Mouse (Mus musculus): ENCODE results near the gene Klc1.

- TF ChIP-seq FLI1 (IDR thresholded peaks at IDR 0.05; ENCODE audit: low read length) (no peak), GATA1 (IDR thresholded peaks at IDR 0.05; ENCODE audit: borderline replicate concordance, low read length) (no peak)
Measured at GRCm38 (mm10) chr12:111755231-111755630, 3.4 kb upstream of the Klc1 start.
